Comparison of ENCODE assay signal across 10 mouse cellular contexts in the genomic region with DNA sequence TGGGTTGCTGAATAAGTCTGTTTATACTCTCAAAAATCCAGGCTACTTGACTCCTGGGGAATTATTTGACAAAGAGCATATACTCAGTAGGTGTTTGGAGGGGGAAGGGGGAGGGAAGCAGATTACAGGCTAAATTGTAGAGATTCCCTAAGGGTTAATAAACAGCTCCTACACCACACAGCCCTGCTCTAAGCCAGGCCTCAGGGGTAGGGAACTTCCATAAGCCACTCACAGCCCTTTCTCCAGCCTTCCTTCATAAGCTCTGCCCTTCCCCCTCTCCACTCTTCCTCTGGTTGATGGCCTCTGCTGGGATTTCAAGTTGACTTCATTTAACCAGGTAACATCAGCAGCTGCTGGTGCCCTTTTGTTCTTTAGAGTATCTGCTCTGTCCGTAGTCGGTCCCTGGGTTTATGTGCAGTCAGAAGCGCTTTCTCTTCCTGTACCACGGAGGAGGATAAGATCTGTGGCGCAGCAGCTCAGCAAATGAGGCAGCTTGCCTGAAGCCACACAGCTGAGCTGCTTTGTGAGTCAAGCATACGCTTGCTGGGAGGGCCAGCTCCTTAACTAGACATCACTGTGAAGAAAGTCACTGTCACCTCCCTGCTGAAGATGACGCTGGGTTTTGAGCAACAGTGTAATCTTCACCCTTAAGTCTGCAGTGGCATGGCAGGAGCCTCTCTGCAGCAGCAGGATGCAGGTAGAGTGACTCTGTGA. TPM values are rescaled to one million over a fixed set of nuclear protein-coding genes. Genes with fewer than 3 reads are reported as not detected.
DNase-seq lines count a peak whose midpoint lies in the region; ATAC-seq lines count a peak whose summit lies in the region.
"Had no signal": no experiment of that assay in that cellular context is flagged by ENCODE, and none has a peak within 500 bp of the region (broad histone marks: within the 10 kb centered on the region; RNA-seq: fewer than 3 reads in every experiment).

No protein-coding gene starts in this region.

- no peaks in the 10 kb centered on the region for H3K4me1 ChIP-seq in midbrain, embryonic 14.5 days (ENCODE audit: control insufficient read depth, insufficient read depth, low read length)
- H3K4me1 ChIP-seq: heart, embryonic 15.5 days had no signal

- no peak overlapping the region for H3K9ac ChIP-seq in midbrain, embryonic 14.5 days (replicated peaks; ENCODE audit: low read length)
- H3K9ac ChIP-seq: heart, embryonic 15.5 days; liver, embryonic 13.5 days had no signal

- H3K4me3 ChIP-seq in midbrain, embryonic 14.5 days (replicated peaks; ENCODE audit: low read depth, low read length) = no peak overlapping the region
- H3K4me3 ChIP-seq: heart, embryonic 15.5 days; liver, embryonic 13.5 days had no signal

- 0 out of 2 replicates have a peak, but pooled peaks have one; percentile 28 for ATAC-seq in erythroblast, adult 5-6 weeks (replicated peaks; ENCODE audit: low FRiP score, poor library complexity, severe bottlenecking)
- ATAC-seq in midbrain, embryonic 14.5 days (ENCODE audit: low FRiP score, low TSS enrichment) = no peak

- WGBS in midbrain, embryonic 14.5 days = 29% methylated on average over 7 of the region's 7 CpGs

- peak overlapping the region; percentile 33; the same call in 1 of the 2 replicates for H3K27ac ChIP-seq in midbrain, embryonic 14.5 days (replicated peaks; ENCODE audit: low read depth, low read length)
- H3K27ac ChIP-seq: heart, embryonic 15.5 days; liver, embryonic 13.5 days had no signal

- peak; percentile 9 for DNase-seq in spleen, adult 12 weeks (ENCODE audit: low spot score)
- no peak for DNase-seq in spleen, postnatal 4 days (ENCODE audit: low spot score in 2 of 2)
- DNase-seq in midbrain, embryonic 14.5 days = no peak
- DNase-seq in thymus, postnatal 36 days = peak; percentile 75 to 85
- no peak for DNase-seq in adrenal gland, postnatal 14 days
- DNase-seq in right cerebral cortex, postnatal 4 days = no peak
- no peak for DNase-seq in adrenal gland, adult 18-20 months (ENCODE audit: low spot score in 2 of 2)
- DNase-seq: liver, embryonic 13.5 days had no signal

- H3K36me3 ChIP-seq in midbrain, embryonic 14.5 days (ENCODE audit: control insufficient read depth, insufficient read depth, low read length) = no peaks in the 10 kb centered on the region
- H3K36me3 ChIP-seq: heart, embryonic 15.5 days; liver, embryonic 13.5 days had no signal

- H3K27me3 ChIP-seq in midbrain, embryonic 14.5 days (ENCODE audit: control insufficient read depth, insufficient read depth, low read length) = no peaks in the 10 kb centered on the region
- H3K27me3 ChIP-seq: heart, embryonic 15.5 days; liver, embryonic 13.5 days had no signal

- H3K9me3 ChIP-seq in midbrain, embryonic 14.5 days (ENCODE audit: control insufficient read depth, low read length) = no peaks in the 10 kb centered on the region
- H3K9me3 ChIP-seq: heart, embryonic 15.5 days; liver, embryonic 13.5 days had no signal

- no peak overlapping the region for H3K4me2 ChIP-seq in midbrain, embryonic 14.5 days (ENCODE audit: low read length)
- H3K4me2 ChIP-seq: heart, embryonic 15.5 days; liver, embryonic 13.5 days had no signal

RNA-seq across cellular contexts. Expression of gene Kcnmb1, which starts 24.1 kb away (rescaled TPM):
- total RNA-seq in erythroblast, adult 5-6 weeks (2015; ENCODE audit: low replicate concordance) = not detected in 2 replicates
- total RNA-seq in erythroblast, adult 5-6 weeks (2017; ENCODE audit: low replicate concordance) = not detected in 2 replicates
- 0.18 and 0.39 TPM in 2 replicates for polyA plus RNA-seq in midbrain, embryonic 14.5 days (2014; fragmentation: Nextera tagmentation; extraction: Ambion mirVana)
- total RNA-seq in adrenal gland, postnatal 14 days (2021) = 0.11 and 0.38 TPM in 2 replicates
- under 1 TPM; 0.10 to 0.17 TPM for total RNA-seq in adrenal gland, adult 18-20 months (2021)

RNA-seq across cellular contexts. Expression of gene Kcnip1, which starts 54.2 kb away (rescaled TPM):
- not detected in 2 replicates for total RNA-seq in erythroblast, adult 5-6 weeks (2015; ENCODE audit: low replicate concordance)
- not detected in 2 replicates for total RNA-seq in erythroblast, adult 5-6 weeks (2017; ENCODE audit: low replicate concordance)
- polyA plus RNA-seq in midbrain, embryonic 14.5 days (2014; fragmentation: Nextera tagmentation; extraction: Ambion mirVana) = 76.5 and 93.5 TPM in 2 replicates
- 5.1 and 5.4 TPM in 2 replicates for total RNA-seq in adrenal gland, postnatal 14 days (2021)
- 1 to 10 TPM; 1.9 to 4.9 TPM for total RNA-seq in adrenal gland, adult 18-20 months (2021)
- polyA plus RNA-seq: heart, embryonic 15.5 days had no signal

Comparison
In these comparisons a context has a peak if more than half of its experiments do, and no peak if none do; other contexts are left out.
1. DNase-seq: peak in spleen, adult 12 weeks (single experiment) and thymus, postnatal 36 days (2 of 2); none in spleen, postnatal 4 days (0 of 2), midbrain, embryonic 14.5 days (single experiment), adrenal gland, postnatal 14 days (single experiment), right cerebral cortex, postnatal 4 days (single experiment) and adrenal gland, adult 18-20 months (0 of 2).